Mouse (Mus musculus) embryonic facial prominence, embryonic 15.5 days (tissue): ENCODE results near the gene Lifr. TPM values are rescaled to one million over a fixed set of nuclear protein-coding genes. Genes with fewer than 3 reads are reported as not detected.

ENCODE experiments used
- ATAC-seq: fragments of 200-750 bp; cut with Nextera tagmentation; 2 replicates; pipeline ENCODE4 v1.8.0; 2017; ENCODE audit warnings: low read depth, moderate TSS enrichment; ENCODE audit not compliant: insufficient number of reproducible peaks, low FRiP score, low TSS enrichment
- H3K27ac ChIP-seq: fragments of 300-500 bp; sonication (generic); replicated peaks from 2 replicates; pipeline ENCODE4 v1.5.1; 2015; ENCODE audit warnings: mild to moderate bottlenecking, inconsistent platforms
- H3K27me3 ChIP-seq: fragments of 300-500 bp; sonication (generic); 2 replicates; pipeline ENCODE4 v1.6.1; 2015; ENCODE audit warnings: inconsistent platforms
- H3K36me3 ChIP-seq: fragments of 300-500 bp; sonication (generic); 2 replicates; pipeline ENCODE4 v1.6.1; 2015; ENCODE audit warnings: mild to moderate bottlenecking, inconsistent platforms
- H3K4me1 ChIP-seq: fragments of 300-500 bp; sonication (generic); 2 replicates; pipeline ENCODE4 v1.6.1; 2015; ENCODE audit warnings: inconsistent platforms
- H3K4me2 ChIP-seq: fragments of 300-500 bp; sonication (generic); replicated peaks from 2 replicates; pipeline ENCODE4 v1.6.1; 2015; ENCODE audit warnings: mild to moderate bottlenecking, inconsistent platforms
- H3K4me3 ChIP-seq: fragments of 300-500 bp; sonication (generic); replicated peaks from 2 replicates; pipeline ENCODE4 v1.5.1; 2015; ENCODE audit warnings: mild to moderate bottlenecking, inconsistent platforms
- H3K9ac ChIP-seq: fragments of 300-500 bp; sonication (generic); 2 replicates; pipeline ENCODE4 v1.6.1; 2015; ENCODE audit warnings: inconsistent platforms
- H3K9me3 ChIP-seq: fragments of 300-500 bp; sonication (generic); replicated peaks from 2 replicates; pipeline ENCODE4 v1.6.1; 2016; ENCODE audit warnings: inconsistent platforms
- WGBS: fragments of 180-500 bp; shearing (Covaris S2); methylation state at CpG from one replicate; pipeline ENCODE4 v1.1.7; 2015; 5-methylcytosine and 5-hydroxymethylcytosine counted together
- polyA plus RNA-seq: library from polyadenylated mRNA; unstranded; fragments of >200 nt; fragmentation: Nextera tagmentation; extraction: Ambion mirVana; gene quantifications from 2 replicates; pipeline ENCODE4 v1.2.1, GENCODE M21; 2015

Gene Lifr
- polyA plus RNA-seq, 1 experiment from 2014 or later: 27.7 TPM

DNA sequence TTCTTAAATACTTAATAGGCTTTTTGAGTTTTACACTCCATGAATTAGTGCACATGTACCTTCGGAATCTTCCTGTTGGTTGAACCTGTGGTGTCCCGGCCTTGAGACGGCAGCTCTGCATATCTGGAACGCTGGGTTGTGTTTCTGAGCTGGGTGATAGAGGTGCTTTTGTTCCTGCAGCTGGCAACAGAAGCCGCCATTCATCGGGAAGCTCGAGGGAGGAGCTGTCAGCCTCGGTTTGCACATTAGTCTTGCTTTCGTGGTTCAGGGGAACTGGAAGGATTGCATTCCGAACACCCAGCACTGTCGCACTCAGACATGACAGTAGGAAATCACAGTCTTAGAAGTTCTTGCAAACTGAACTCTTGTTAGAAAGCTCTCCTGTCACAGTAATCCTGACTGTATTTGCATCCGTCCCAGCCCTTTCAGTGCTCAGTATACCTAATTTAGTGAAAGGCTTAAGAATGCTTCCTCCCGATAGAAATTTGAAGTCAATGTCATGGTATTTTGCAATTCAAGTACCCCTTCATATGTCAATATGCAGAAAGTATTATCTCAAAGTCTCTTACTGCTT is 103.8 kb downstream of the Lifr start:
- H3K36me3 ChIP-seq: peaks cover 24% of the 10 kb centered on the region
- ATAC-seq: no peak
- no peaks in the 10 kb centered on the region for H3K9me3 ChIP-seq
- H3K4me3 ChIP-seq: no peak overlapping the region
- H3K27ac ChIP-seq: no peak overlapping the region
- H3K9ac ChIP-seq: no peak overlapping the region
- no peaks in the 10 kb centered on the region for H3K27me3 ChIP-seq
- H3K4me1 ChIP-seq: peaks cover 32% of the 10 kb centered on the region
- WGBS: 19% methylated on average over 13 of the region's 13 CpGs
- no peak overlapping the region for H3K4me2 ChIP-seq

DNA sequence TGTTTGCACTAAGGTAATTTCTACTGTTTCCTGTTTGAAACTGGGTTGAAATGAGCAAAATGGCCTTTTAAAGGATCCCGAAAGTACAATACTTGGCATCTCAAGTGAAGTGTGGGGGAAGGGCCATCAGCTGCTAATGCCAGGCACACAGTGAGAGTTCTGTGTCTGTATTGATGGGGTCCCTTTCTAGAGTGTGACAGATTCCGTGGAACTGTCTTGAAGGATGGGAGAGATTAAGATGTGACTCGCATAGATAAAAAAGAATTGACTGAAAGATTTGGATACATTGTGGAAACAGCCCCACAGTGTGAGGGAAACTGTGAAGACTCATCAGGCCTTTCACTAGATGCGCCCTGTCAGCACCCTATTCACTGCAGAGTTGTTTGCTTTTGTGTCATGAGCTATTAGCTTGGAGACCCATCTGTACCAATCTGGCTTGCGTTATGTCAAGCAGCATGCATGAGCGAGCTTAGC is 104.4 kb downstream of the Lifr start:
- Histone ChIP-seq H3K27ac (no peak overlapping the region), H3K4me3 (no peak overlapping the region), H3K27me3 (no peaks in the 10 kb centered on the region), H3K4me2 (no peak overlapping the region), H3K9me3 (no peaks in the 10 kb centered on the region), H3K36me3 (peaks cover 18% of the 10 kb centered on the region), H3K4me1 (peaks cover 32% of the 10 kb centered on the region), H3K9ac (no peak overlapping the region)
- ATAC-seq: no peak
- 49% methylated on average over 6 of the region's 6 CpGs for WGBS

DNA sequence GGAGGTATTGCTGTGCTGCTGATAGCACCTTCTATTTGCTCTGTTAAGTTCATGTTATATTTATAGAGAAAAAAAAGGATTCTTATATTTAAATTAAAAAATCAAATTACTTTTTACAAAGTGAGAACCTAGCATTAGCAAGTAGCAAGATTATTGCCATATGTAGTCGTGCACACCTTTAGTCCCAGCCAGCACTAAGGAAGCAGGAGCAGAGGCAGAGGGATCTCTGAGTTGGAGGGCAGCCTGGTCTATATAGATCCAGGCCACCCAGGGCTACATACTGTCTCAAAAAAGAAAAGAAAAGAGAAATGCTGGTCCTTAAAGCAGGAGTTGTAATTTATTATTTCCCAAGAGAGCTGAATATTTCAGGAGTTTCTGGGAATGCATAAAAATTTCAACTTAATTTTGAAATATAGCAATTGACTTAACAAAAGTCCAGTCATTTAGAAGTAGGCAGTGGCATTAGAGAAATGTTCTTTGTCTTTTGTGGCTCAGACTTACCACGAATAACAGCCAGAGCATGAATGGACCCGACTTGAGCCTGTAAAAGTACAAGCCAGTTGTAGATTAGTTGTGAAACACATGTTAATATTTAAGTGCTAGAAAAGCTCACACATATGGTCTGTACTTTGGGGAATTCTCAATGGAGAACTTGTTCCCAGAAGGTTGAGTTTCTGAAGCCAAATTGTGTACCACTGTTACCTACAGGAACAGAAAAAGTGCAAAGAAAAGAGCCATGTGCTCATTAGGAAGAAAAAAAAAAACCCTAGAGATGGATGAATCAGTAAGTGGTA is 107.4 kb downstream of the Lifr start:
- no peak overlapping the region for H3K27ac ChIP-seq
- H3K27me3 ChIP-seq: no peaks in the 10 kb centered on the region
- H3K36me3 ChIP-seq: no peaks in the 10 kb centered on the region
- no peak overlapping the region for H3K4me2 ChIP-seq
- H3K4me1 ChIP-seq: peaks cover 51% of the 10 kb centered on the region
- H3K9ac ChIP-seq: no peak overlapping the region
- WGBS: 49% methylated on average over 3 of the region's 3 CpGs
- no peak for ATAC-seq
- H3K4me3 ChIP-seq: no peak overlapping the region
- H3K9me3 ChIP-seq: no peaks in the 10 kb centered on the region

DNA sequence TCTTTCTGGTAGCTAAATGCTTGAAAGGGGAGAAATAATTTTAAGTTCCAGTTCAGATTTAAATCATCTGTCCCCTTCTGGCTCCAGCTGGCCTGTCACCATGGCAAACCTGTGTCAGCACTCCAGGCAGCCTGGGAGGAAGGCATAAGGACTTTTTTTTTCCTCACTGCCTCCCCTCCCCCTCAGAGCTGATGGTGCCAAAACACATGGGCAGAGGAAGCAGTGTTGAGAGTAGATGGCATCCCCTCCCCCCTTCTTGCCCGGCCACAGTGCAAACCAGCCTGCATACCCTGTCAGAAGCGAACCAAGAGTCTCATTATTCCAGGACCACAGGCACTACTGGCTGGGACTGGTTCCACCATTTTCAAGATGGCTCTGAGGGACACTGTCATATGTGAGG is 108.4 kb downstream of the Lifr start:
- H3K9me3 ChIP-seq: no peaks in the 10 kb centered on the region
- no peaks in the 10 kb centered on the region for H3K27me3 ChIP-seq
- H3K4me2 ChIP-seq: no peak overlapping the region
- H3K27ac ChIP-seq: no peak overlapping the region
- no peaks in the 10 kb centered on the region for H3K36me3 ChIP-seq
- H3K4me1 ChIP-seq: peaks cover 57% of the 10 kb centered on the region
- H3K9ac ChIP-seq: no peak overlapping the region
- 51% methylated on average over 2 of the region's 2 CpGs for WGBS
- H3K4me3 ChIP-seq: no peak overlapping the region
- no peak for ATAC-seq

DNA sequence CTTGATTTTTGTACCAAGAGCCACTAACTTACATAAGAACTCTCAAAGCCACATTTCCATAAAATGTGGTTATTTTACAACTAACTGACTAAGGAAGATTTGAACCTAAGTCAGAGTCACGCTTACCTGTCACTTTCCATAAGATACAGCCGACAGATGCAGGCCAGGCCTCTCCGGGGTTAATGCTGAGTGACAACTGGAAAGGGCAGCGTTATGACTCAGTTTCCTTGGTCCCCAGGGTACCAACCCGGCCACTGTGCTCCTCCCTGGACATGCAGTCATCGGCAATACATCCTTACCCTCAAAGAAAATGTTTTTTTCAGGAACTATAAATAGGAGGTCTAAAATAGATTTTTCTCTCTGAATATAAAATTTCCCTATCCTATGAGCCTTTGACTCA is 109.9 kb downstream of the Lifr start:
- H3K4me2 ChIP-seq: no peak overlapping the region
- no peak overlapping the region for H3K9ac ChIP-seq
- no peak overlapping the region for H3K4me3 ChIP-seq
- no peak for ATAC-seq
- H3K27ac ChIP-seq: no peak overlapping the region
- H3K4me1 ChIP-seq: peaks cover 58% of the 10 kb centered on the region
- WGBS: 46% methylated on average over 6 of the region's 6 CpGs
- no peaks in the 10 kb centered on the region for H3K36me3 ChIP-seq
- H3K27me3 ChIP-seq: no peaks in the 10 kb centered on the region
- H3K9me3 ChIP-seq: no peaks in the 10 kb centered on the region

DNA sequence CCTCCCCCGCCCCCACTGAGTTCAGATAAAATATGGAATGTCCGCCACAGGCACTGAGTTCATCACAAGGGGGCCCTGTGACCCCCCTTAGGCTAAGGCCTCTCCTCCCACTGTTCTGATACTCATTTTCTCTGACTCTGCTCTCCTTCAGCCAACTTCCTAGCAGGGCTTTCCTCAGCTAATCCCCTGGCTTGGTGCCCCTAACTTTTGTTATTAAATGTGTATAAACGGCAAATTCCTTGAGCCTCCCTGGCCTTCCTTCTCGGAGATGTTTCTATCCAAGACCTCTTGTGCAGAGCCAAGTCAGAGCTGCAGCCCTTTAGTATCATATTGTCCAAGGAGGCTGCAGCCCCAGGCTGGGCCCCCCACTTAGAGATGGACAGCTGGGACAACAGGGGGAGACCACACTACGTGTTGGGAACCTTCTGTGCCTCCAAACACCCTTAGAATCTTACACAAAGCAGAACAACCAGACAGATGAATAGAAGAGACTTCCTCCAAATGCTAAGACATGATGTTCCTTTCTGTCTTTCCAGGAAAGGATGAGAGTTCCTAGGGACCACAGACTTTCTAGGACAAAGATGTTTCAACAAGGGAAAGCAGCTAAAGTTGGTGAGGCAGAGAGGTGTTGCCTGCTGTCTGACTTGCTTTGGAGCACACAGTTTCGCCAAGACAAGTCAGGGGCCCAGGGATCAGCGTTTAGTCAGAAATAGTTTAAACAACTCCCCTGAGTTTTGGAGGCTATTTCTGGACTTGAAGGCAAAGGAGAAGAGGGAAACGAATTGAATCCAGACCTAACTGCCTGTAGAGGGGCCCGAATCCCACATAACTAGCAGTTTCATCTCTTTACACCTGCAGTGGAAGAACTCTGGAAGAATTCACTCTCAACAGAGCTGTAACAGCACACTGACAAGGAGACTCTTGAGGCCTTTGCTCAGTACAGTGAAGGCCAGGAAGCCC is 111.3 kb downstream of the Lifr start:
- Histone ChIP-seq H3K4me1 (peaks cover 66% of the 10 kb centered on the region), H3K9me3 (no peaks in the 10 kb centered on the region), H3K36me3 (no peaks in the 10 kb centered on the region), H3K4me3 (no peak overlapping the region), H3K27ac (peak overlapping the region; percentile 39; the same call in 1 of the 2 replicates), H3K4me2 (no peak overlapping the region), H3K9ac (no peak overlapping the region), H3K27me3 (no peaks in the 10 kb centered on the region)
- no peak for ATAC-seq
- 31% methylated on average over 9 of the region's 9 CpGs for WGBS

DNA sequence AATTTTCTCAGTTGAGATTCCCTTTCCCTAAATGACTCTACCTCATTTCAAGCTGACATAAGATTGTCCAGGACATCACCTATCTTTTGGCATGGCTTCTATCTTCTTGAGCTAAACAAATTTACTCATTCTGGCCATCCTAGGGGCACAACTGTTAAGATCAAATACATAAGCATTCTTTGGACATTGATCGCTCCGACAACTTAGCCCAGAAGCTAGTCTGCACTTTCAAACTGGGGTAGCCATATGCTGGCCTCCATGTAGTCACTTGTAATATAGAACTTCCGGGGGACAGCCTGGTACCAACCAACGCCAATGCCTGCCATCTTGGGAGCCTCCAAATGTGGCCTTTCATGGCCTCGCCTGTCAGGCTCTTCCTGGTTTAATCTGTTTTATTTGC is 112.6 kb downstream of the Lifr start:
- H3K4me3 ChIP-seq: no peak overlapping the region
- 0 out of 2 replicates have a peak overlapping the region, but pooled peaks have one; percentile 23 for H3K27ac ChIP-seq
- ATAC-seq: no peak
- no peak overlapping the region for H3K9ac ChIP-seq
- no peaks in the 10 kb centered on the region for H3K9me3 ChIP-seq
- no peak overlapping the region for H3K4me2 ChIP-seq
- H3K36me3 ChIP-seq: no peaks in the 10 kb centered on the region
- 90% methylated on average over 5 of the region's 5 CpGs for WGBS
- no peaks in the 10 kb centered on the region for H3K27me3 ChIP-seq
- peaks cover 62% of the 10 kb centered on the region for H3K4me1 ChIP-seq

DNA sequence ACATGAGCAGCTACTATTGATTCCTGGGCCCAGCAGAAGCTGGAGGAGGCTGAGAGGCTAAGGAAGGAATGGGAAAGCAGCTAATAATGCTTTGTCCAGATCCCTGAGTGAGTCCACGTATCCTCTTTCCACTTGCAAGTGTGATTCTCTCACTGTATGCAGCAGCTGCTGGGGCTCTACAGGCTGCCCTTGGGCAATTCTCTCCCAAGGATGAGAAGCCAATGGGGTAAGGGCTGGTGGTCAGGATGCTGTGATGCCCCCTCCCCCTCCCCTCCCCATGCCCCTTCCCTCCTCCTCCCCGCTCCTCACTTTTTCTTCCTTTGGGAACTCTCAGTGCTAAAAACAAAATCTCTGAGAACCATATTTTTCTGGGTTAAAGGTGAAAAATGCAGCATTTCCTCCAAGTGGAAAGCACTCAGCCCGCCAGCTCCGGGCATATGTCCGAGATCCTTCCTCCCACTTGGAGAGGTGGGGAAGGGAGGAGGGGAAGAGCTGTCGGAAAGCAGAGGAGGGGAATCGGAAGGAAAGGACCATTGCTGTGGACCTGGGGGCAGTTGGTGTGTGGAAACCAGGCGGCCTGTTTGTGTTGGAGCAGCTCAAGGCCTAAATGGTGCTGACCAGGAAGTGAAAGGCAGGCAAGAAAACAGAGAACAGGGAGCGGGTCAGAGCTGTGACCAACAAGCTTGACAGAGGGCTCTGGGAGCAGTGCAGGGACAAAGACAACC is 113.4 kb downstream of the Lifr start:
- Histone ChIP-seq H3K4me1 (peaks cover 58% of the 10 kb centered on the region), H3K9ac (no peak overlapping the region), H3K9me3 (no peaks in the 10 kb centered on the region), H3K27ac (peak overlapping the region; percentile 23; the same call in 1 of the 2 replicates), H3K4me2 (no peak overlapping the region), H3K36me3 (no peaks in the 10 kb centered on the region), H3K27me3 (no peaks in the 10 kb centered on the region), H3K4me3 (no peak overlapping the region)
- 44% methylated on average over 9 of the region's 9 CpGs for WGBS
- ATAC-seq: peak; percentile 13; the same call in 1 of the 2 replicates

DNA sequence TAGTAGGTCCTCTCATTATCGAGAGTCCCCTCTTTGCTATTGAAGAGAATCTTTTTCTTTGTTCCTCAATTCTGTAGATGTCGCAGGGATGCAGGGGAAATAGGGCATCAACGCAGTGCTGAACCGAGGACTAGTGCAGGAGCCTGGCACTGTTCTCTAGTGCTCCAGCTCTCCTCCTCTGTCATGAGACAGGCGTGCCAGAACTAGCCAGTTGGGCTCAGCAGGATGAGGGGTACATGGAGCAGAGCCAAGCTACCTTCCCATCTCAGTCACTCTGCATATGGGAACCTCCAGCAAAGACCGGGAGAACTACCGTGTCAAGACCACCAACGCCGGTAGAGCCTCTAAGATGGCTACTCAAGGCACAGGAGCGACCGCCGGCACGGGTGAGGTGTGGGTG is 114.5 kb downstream of the Lifr start:
- H3K4me2 ChIP-seq: no peak overlapping the region
- ATAC-seq: no peak
- no peak overlapping the region for H3K27ac ChIP-seq
- no peaks in the 10 kb centered on the region for H3K36me3 ChIP-seq
- H3K4me3 ChIP-seq: no peak overlapping the region
- peaks cover 54% of the 10 kb centered on the region for H3K4me1 ChIP-seq
- no peaks in the 10 kb centered on the region for H3K27me3 ChIP-seq
- WGBS: 80% methylated on average over 13 of the region's 13 CpGs
- H3K9ac ChIP-seq: no peak overlapping the region
- no peaks in the 10 kb centered on the region for H3K9me3 ChIP-seq

DNA sequence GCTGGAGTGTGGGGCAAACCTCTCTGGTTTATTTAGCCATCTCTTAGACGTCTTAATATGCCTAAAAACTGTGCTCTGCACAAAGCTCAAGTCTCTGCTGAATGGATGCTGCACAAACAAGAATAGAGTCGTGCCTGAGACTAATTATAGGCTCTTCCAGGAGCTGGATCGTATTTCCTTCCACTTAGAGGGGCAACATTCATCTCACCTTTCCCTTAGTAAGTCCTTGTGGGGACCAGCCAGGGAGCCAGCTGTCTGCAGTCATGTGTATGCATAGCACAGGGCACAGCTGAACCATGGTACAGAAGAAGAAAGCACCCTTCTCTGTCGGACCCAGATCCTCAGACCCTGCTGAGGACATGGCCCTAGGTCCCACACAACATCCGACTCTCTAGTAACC is 115.7 kb downstream of the Lifr start:
- Histone ChIP-seq H3K9ac (no peak overlapping the region), H3K27ac (no peak overlapping the region; the same call in 1 of the 2 replicates), H3K4me1 (peaks cover 49% of the 10 kb centered on the region), H3K27me3 (no peaks in the 10 kb centered on the region), H3K36me3 (no peaks in the 10 kb centered on the region), H3K4me3 (no peak overlapping the region), H3K4me2 (no peak overlapping the region), H3K9me3 (no peaks in the 10 kb centered on the region)
- WGBS: 16% methylated on average over 5 of the region's 5 CpGs
- peak; percentile 61 for ATAC-seq
